In genomic region chr1:160262415-160262814, GRCm38 (mm10) we compare ENCODE assay signal across 26 mouse cellular contexts. TPM values are rescaled to one million over a fixed set of nuclear protein-coding genes. Genes with fewer than 3 reads are reported as not detected.
DNase-seq lines count a peak whose midpoint lies in the region; ATAC-seq and TF ChIP-seq lines count a peak whose summit lies in the region.
"Had no signal": no experiment of that assay in that cellular context is flagged by ENCODE, and none has a peak within 500 bp of the region (broad histone marks: within the 10 kb centered on the region; RNA-seq: fewer than 3 reads in every experiment).

No protein-coding gene starts in this region.

- 45% methylated on average over 4 of the region's 4 CpGs for WGBS in lung, postnatal 0 days
- WGBS in olfactory bulb, adult 2 months = 75% methylated on average over 4 of the region's 4 CpGs
- 70% methylated on average over 4 of the region's 4 CpGs for WGBS in heart, embryonic 10.5 days
- 85% methylated on average over 4 of the region's 4 CpGs for WGBS in midbrain, embryonic 13.5 days

- no peaks in the 10 kb centered on the region for H3K9me3 ChIP-seq in lung, postnatal 0 days (ENCODE audit: low read length)
- no peaks in the 10 kb centered on the region for H3K9me3 ChIP-seq in heart, embryonic 10.5 days
- H3K9me3 ChIP-seq in midbrain, embryonic 13.5 days = no peaks in the 10 kb centered on the region
- H3K9me3 ChIP-seq: forebrain, embryonic 13.5 days; hindbrain, embryonic 12.5 days; intestine, embryonic 15.5 days; liver, embryonic 12.5 days; neural tube, embryonic 13.5 days had no signal

- no peak overlapping the region for H3K9ac ChIP-seq in lung, postnatal 0 days (replicated peaks; ENCODE audit: low read depth)
- H3K9ac ChIP-seq in midbrain, embryonic 13.5 days (replicated peaks) = no peak overlapping the region
- H3K9ac ChIP-seq: forebrain, embryonic 13.5 days; hindbrain, embryonic 12.5 days; intestine, embryonic 15.5 days; liver, embryonic 12.5 days; liver, postnatal 0 days; neural tube, embryonic 13.5 days had no signal

- H3K27ac ChIP-seq in lung, postnatal 0 days (ENCODE audit: low read length) = peak overlapping the region; percentile 92; the same call in 1 of the 2 replicates
- H3K27ac ChIP-seq in embryonic fibroblast, embryonic 13.5 days (ENCODE audit: insufficient read depth, low read length) = peak overlapping the region; percentile 60
- H3K27ac ChIP-seq in olfactory bulb, adult 2 months (ENCODE audit: insufficient read depth, low read depth, low read length) = peak overlapping the region; percentile 56; the same call in 1 of the 2 replicates
- H3K27ac ChIP-seq in heart, embryonic 10.5 days = no peak overlapping the region
- H3K27ac ChIP-seq in midbrain, embryonic 13.5 days = no peak overlapping the region
- H3K27ac ChIP-seq: forebrain, embryonic 13.5 days; hindbrain, embryonic 12.5 days; hindbrain, postnatal 0 days; intestine, embryonic 15.5 days; liver, embryonic 12.5 days; neural tube, embryonic 13.5 days had no signal

- H3K27me3 ChIP-seq in lung, postnatal 0 days (replicated peaks; ENCODE audit: insufficient read depth, low read length) = no peaks in the 10 kb centered on the region
- H3K27me3 ChIP-seq in heart, embryonic 10.5 days (ENCODE audit: insufficient read depth, poor library complexity, severe bottlenecking) = no peaks in the 10 kb centered on the region
- H3K27me3 ChIP-seq in midbrain, embryonic 13.5 days = no peaks in the 10 kb centered on the region
- H3K27me3 ChIP-seq: forebrain, embryonic 13.5 days; hindbrain, embryonic 12.5 days; intestine, embryonic 15.5 days; liver, embryonic 12.5 days; neural tube, embryonic 13.5 days had no signal

- no peak for TF ChIP-seq POLR2A in embryonic fibroblast, embryonic 13.5 days (IDR thresholded peaks at IDR 0.05; ENCODE audit: low read depth, low read length)
- TF ChIP-seq POLR2A in olfactory bulb, adult 2 months (IDR thresholded peaks at IDR 0.05; ENCODE audit: insufficient read depth, low read depth, low read length) = no peak

- no peak overlapping the region for H3K4me3 ChIP-seq in lung, postnatal 0 days (ENCODE audit: low read depth, low read length)
- H3K4me3 ChIP-seq in embryonic fibroblast, embryonic 13.5 days (ENCODE audit: insufficient read depth, low read length) = no peak overlapping the region
- H3K4me3 ChIP-seq in olfactory bulb, adult 2 months (ENCODE audit: insufficient read depth, low read depth, low read length) = no peak overlapping the region
- H3K4me3 ChIP-seq in heart, embryonic 10.5 days = no peak overlapping the region
- H3K4me3 ChIP-seq in midbrain, embryonic 13.5 days (replicated peaks) = no peak overlapping the region
- H3K4me3 ChIP-seq: forebrain, embryonic 13.5 days; hindbrain, embryonic 12.5 days; intestine, embryonic 15.5 days; liver, embryonic 12.5 days; neural tube, embryonic 13.5 days had no signal

- no peak overlapping the region for H3K4me2 ChIP-seq in lung, postnatal 0 days (replicated peaks; ENCODE audit: low read depth, low read length)
- no peak overlapping the region for H3K4me2 ChIP-seq in midbrain, embryonic 13.5 days (replicated peaks)
- H3K4me2 ChIP-seq: forebrain, embryonic 13.5 days; heart, embryonic 11.5 days; hindbrain, embryonic 12.5 days; intestine, embryonic 15.5 days; liver, embryonic 12.5 days; midbrain, embryonic 11.5 days; neural tube, embryonic 13.5 days had no signal

- peak; percentile 34 for DNase-seq in embryo, embryonic 10.5 days (ENCODE audit: low spot score)
- no peak for DNase-seq in embryo, embryonic 11 days
- no peak for DNase-seq in lung, postnatal 0 days (ENCODE audit: low spot score)
- DNase-seq in lung, postnatal 25 days (ENCODE audit: low spot score) = no peak
- DNase-seq in heart, embryonic 10.5 days (ENCODE audit: low spot score) = no peak
- DNase-seq: adrenal gland, postnatal 14 days; cerebellum, adult 11 months; cerebellum, adult 9-10 months; gastrocnemius, postnatal 14 days; heart, adult 11 months; heart, postnatal 36 days; kidney, adult 8-10 months; kidney, postnatal 14 days; left cerebral cortex, postnatal 4 days; liver, postnatal 0 days had no signal

- no peak for ATAC-seq in lung, postnatal 0 days
- ATAC-seq in midbrain, embryonic 13.5 days = no peak
- ATAC-seq: forebrain, embryonic 13.5 days; hindbrain, postnatal 0 days; liver, embryonic 12.5 days; liver, postnatal 0 days had no signal

- TF ChIP-seq EP300 in lung, postnatal 0 days (IDR thresholded peaks at IDR 0.05) = no peak

- no peaks in the 10 kb centered on the region for H3K36me3 ChIP-seq in lung, postnatal 0 days (ENCODE audit: insufficient read depth, low read length)
- H3K36me3 ChIP-seq in heart, embryonic 10.5 days = no peaks in the 10 kb centered on the region
- H3K36me3 ChIP-seq in midbrain, embryonic 13.5 days = no peaks in the 10 kb centered on the region
- H3K36me3 ChIP-seq: hindbrain, embryonic 12.5 days; intestine, embryonic 15.5 days; liver, embryonic 12.5 days; neural tube, embryonic 13.5 days had no signal

- H3K4me1 ChIP-seq in lung, postnatal 0 days (ENCODE audit: insufficient read depth, low read depth, low read length) = peaks cover 7% of the 10 kb centered on the region; the same call in 1 of the 2 replicates
- H3K4me1 ChIP-seq in embryonic fibroblast, embryonic 13.5 days (ENCODE audit: control insufficient read depth, insufficient read depth, low read length) = peaks cover 15% of the 10 kb centered on the region
- H3K4me1 ChIP-seq in olfactory bulb, adult 2 months (ENCODE audit: control insufficient read depth, insufficient read depth, low read length) = peaks cover 11% of the 10 kb centered on the region
- H3K4me1 ChIP-seq in heart, embryonic 10.5 days = 0 out of 2 replicates have a peak, but pooled peaks cover 2% of the 10 kb centered on the region
- peaks cover 13% of the 10 kb centered on the region for H3K4me1 ChIP-seq in midbrain, embryonic 13.5 days (replicated peaks)
- H3K4me1 ChIP-seq: intestine, embryonic 15.5 days had no signal

- TF ChIP-seq CTCF in lung, postnatal 0 days (IDR thresholded peaks at IDR 0.05) = no peak
- no peak for TF ChIP-seq CTCF in embryonic fibroblast, embryonic 13.5 days (IDR thresholded peaks at IDR 0.05; ENCODE audit: borderline replicate concordance, insufficient read depth, low read length)
- no peak for TF ChIP-seq CTCF in olfactory bulb, adult 2 months (IDR thresholded peaks at IDR 0.05; ENCODE audit: insufficient read depth, low read depth, low read length)

RNA-seq across cellular contexts. Expression of gene Cacybp, which starts 49.7 kb away (rescaled TPM):
- polyA plus RNA-seq in lung, postnatal 0 days (2015; fragmentation: Nextera tagmentation; extraction: Ambion mirVana) = 82.5 and 102 TPM in 2 replicates
- polyA plus RNA-seq in embryonic fibroblast, embryonic 13.5 days (2011; ENCODE audit: insufficient read length, low read depth, missing spikeins) = 130 and 138 TPM in 2 replicates
- 146 TPM in 1 of 2 replicates, not detected in the other for polyA plus RNA-seq in olfactory bulb, adult 2 months (2012; ENCODE audit: insufficient read depth, insufficient read length, low replicate concordance, missing spikeins)
- polyA plus RNA-seq in heart, embryonic 10.5 days (2016; fragmentation: Nextera tagmentation; extraction: Ambion mirVana) = 207 and 292 TPM in 2 replicates
- polyA plus RNA-seq in midbrain, embryonic 13.5 days (2015; fragmentation: Nextera tagmentation; extraction: Ambion mirVana) = 276 and 284 TPM in 2 replicates

Comparison
In these comparisons a context has a peak if more than half of its experiments do, and no peak if none do; other contexts are left out.
1. H3K27ac ChIP-seq: peak in lung, postnatal 0 days (single experiment), embryonic fibroblast, embryonic 13.5 days (single experiment) and olfactory bulb, adult 2 months (single experiment); none in heart, embryonic 10.5 days (single experiment) and midbrain, embryonic 13.5 days (single experiment).